Mouse (Mus musculus): ENCODE data around the gene Zfp758. TPM values are rescaled to one million over a fixed set of nuclear protein-coding genes. Genes with fewer than 3 reads are reported as not detected.
"Not testable (repeated sequence)": the region's sequence is repeated elsewhere in the genome, so short reads cannot be mapped to it uniquely, and the experiment has no call there.

Gene Zfp758
- polyA plus RNA-seq (2014; fragmentation: Nextera tagmentation; extraction: Ambion mirVana), result 11.1 and 13.4 TPM in 2 replicates

DNA sequence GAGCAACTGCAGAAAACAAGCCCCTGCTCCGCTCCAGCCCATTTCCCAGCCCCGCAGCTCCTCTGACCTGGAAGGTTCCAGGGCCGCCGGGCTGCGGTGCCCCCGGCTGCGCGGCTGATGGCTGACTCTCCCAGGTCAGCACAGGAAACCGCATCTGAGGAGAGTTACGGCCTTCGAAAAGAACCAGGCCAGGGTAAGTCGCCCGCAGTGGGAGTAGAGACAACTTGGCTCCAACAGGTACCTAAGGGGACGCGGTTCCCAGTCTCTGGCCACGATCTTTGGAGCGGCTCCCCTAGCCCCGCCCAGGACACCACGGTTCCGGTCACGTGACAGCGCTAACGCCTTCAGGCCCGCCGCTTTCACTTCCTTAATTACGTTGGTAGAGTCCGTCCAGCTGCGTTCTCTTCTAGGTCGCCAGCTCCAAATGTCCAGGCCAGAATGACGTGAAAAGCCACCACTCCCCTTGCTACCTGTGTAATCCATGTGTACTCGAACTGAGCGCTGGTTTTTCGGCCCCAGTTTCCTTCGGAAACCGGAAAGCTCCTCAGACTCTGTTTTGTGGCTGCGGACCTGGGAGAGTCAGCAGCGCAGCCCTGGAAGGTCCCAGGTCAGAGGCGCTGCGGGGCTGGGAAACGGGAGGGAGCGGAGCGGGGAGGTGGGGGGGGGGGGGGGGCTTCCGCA, at the start of gene Zfp758, which contains the start of gene Zfp944:
Gene Zfp758, plus strand, starts transcription at position 353 of the 681 bp plus-strand sequence.
Gene Zfp944, minus strand, starts transcription at position 300 of the 681 bp plus-strand sequence.
- H3K27me3 ChIP-seq (ENCODE audit: control insufficient read depth, insufficient read depth, low read length); H3K9me3 ChIP-seq (ENCODE audit: control insufficient read depth, low read depth, low read length); H3K4me1 ChIP-seq (ENCODE audit: control insufficient read depth, insufficient read depth, low read length); H3K36me3 ChIP-seq (ENCODE audit: control insufficient read depth, insufficient read depth, low read length): not testable (repeated sequence)
- H3K4me2 ChIP-seq (replicated peaks; ENCODE audit: low read depth, low read length), result peak within 1 kb of the TSS; percentile 35
- peak within 1 kb of the TSS; percentile 46 for H3K9ac ChIP-seq (replicated peaks; ENCODE audit: low read depth, low read length)
- peak within 1 kb of the TSS; percentile 49 for H3K4me3 ChIP-seq (ENCODE audit: low read depth, low read length)
- peak within 1 kb of the TSS; percentile 81; the same call in 1 of the 2 replicates for H3K27ac ChIP-seq (ENCODE audit: low read length)
- WGBS, result under 1% methylated on average over 26 of the region's 43 CpGs
- peak; percentile 98 for ATAC-seq (ENCODE audit: insufficient number of reproducible peaks, insufficient read depth, low FRiP score, low read depth)

DNA sequence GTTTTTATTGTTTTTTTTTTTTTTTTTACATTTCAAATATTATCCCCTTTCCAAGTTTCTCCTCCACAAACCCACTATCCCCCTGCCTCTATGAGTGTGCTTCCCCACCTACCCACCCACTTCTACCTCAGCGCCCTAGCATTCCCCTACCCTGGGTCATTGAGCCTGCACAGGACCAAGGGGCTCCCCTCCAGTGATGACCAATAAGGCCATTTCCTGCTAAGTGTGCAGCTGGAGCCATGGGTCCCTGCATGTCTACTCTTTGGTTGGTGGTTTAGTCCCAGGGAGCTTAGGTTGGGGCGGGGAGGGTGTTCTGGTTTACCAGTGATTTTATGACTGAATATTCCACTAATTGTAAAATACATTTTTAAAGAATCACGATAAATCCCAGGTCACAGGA, 47.0 kb upstream of the Zfp758 start:
- not testable (repeated sequence) for H3K27me3 ChIP-seq (ENCODE audit: control insufficient read depth, insufficient read depth, low read length); H3K36me3 ChIP-seq (ENCODE audit: control insufficient read depth, insufficient read depth, low read length); H3K4me1 ChIP-seq (ENCODE audit: control insufficient read depth, insufficient read depth, low read length); H3K9me3 ChIP-seq (ENCODE audit: control insufficient read depth, low read depth, low read length)
- H3K27ac ChIP-seq (ENCODE audit: low read length), result 0 out of 2 replicates have a peak overlapping the region, but pooled peaks have one; percentile 63
- ATAC-seq (ENCODE audit: insufficient number of reproducible peaks, insufficient read depth, low FRiP score, low read depth), result peak; percentile 74; the same call in 1 of the 2 replicates
- H3K4me2 ChIP-seq (replicated peaks; ENCODE audit: low read depth, low read length), result peak overlapping the region; percentile 35
- H3K4me3 ChIP-seq (ENCODE audit: low read depth, low read length), result peak overlapping the region; percentile 55
- 0% methylated on average over 3 of the region's 3 CpGs for WGBS
- H3K9ac ChIP-seq (replicated peaks; ENCODE audit: low read depth, low read length), result 0 out of 2 replicates have a peak overlapping the region, but pooled peaks have one; percentile 38

GRCm38 (mm10) chr17:22314730-22315226, 46.5 kb upstream of the Zfp758 start, which contains the start of gene CT030661.1:
CT030661.1 (minus strand) TSS chr17:22314837.
- Histone ChIP-seq H3K4me2 (replicated peaks; ENCODE audit: low read depth, low read length) (peak within 1 kb of the TSS; percentile 37), H3K9ac (replicated peaks; ENCODE audit: low read depth, low read length) (0 out of 2 replicates have a peak within 1 kb of the TSS, but pooled peaks have one; percentile 38), H3K27ac (ENCODE audit: low read length) (peak within 1 kb of the TSS; percentile 63; the same call in 1 of the 2 replicates), H3K4me3 (ENCODE audit: low read depth, low read length) (peak within 1 kb of the TSS; percentile 55)
- H3K36me3 ChIP-seq (ENCODE audit: control insufficient read depth, insufficient read depth, low read length); H3K27me3 ChIP-seq (ENCODE audit: control insufficient read depth, insufficient read depth, low read length); H3K9me3 ChIP-seq (ENCODE audit: control insufficient read depth, low read depth, low read length); H3K4me1 ChIP-seq (ENCODE audit: control insufficient read depth, insufficient read depth, low read length): not testable (repeated sequence)
- peak; percentile 99 for ATAC-seq (ENCODE audit: insufficient number of reproducible peaks, insufficient read depth, low FRiP score, low read depth)
- under 1% methylated on average over 20 of the region's 20 CpGs for WGBS

DNA sequence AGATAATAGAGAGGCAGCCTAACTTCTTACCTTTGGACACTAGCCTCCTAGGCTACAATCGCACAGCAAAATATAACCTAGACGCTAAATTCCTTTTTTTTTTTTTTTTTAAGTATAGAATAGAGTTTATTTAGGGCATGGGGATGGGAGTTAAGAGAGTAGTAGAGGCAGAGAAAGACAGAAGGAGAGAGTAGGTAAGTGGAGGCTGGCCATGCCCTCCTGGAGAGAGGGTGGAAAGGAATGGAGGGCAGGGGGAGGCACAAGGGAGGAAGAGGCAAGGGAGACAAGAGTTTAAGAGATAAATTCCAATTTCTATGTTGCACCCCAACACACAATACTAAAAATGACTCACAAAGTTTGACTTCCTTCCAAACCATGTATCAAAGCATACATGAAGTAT, 46.0 kb upstream of the Zfp758 start:
- H3K4me1 ChIP-seq (ENCODE audit: control insufficient read depth, insufficient read depth, low read length); H3K27ac ChIP-seq (ENCODE audit: low read length); H3K27me3 ChIP-seq (ENCODE audit: control insufficient read depth, insufficient read depth, low read length); ATAC-seq (ENCODE audit: insufficient number of reproducible peaks, insufficient read depth, low FRiP score, low read depth); H3K36me3 ChIP-seq (ENCODE audit: control insufficient read depth, insufficient read depth, low read length); H3K9me3 ChIP-seq (ENCODE audit: control insufficient read depth, low read depth, low read length); H3K9ac ChIP-seq (replicated peaks; ENCODE audit: low read depth, low read length): not testable (repeated sequence)
- WGBS, result 13% methylated on average over 2 of the region's 2 CpGs
- H3K4me3 ChIP-seq (ENCODE audit: low read depth, low read length), result peak overlapping the region; percentile 55
- H3K4me2 ChIP-seq (replicated peaks; ENCODE audit: low read depth, low read length), result peak overlapping the region; percentile 37

DNA sequence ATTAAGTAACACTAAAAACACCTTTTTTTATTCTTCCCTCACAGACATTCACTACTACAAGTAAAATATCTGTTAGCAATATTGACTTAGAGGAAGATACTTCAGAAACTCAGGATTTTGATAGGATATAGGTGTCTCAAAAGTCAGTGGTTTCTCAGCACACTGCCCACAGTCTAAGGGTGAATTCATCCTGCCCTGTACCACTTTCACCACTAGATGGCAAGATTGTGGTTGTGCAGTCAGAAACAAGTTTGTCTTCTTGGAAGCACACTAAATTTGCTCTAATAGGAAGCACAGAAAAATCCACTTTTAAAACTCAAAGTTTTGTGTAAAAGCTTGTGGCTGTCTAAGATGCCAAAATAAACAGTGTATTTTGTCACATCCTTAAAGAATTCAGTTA, 8.5 kb upstream of the Zfp758 start:
- no peak overlapping the region for H3K4me2 ChIP-seq (replicated peaks; ENCODE audit: low read depth, low read length)
- peaks cover 4% of the 10 kb centered on the region; the same call in 1 of the 2 replicates for H3K36me3 ChIP-seq (ENCODE audit: control insufficient read depth, insufficient read depth, low read length)
- H3K4me3 ChIP-seq (ENCODE audit: low read depth, low read length), result no peak overlapping the region
- H3K9ac ChIP-seq (replicated peaks; ENCODE audit: low read depth, low read length), result no peak overlapping the region
- no peaks in the 10 kb centered on the region for H3K9me3 ChIP-seq (ENCODE audit: control insufficient read depth, low read depth, low read length)
- no peak for ATAC-seq (ENCODE audit: insufficient number of reproducible peaks, insufficient read depth, low FRiP score, low read depth)
- no peaks in the 10 kb centered on the region for H3K4me1 ChIP-seq (ENCODE audit: control insufficient read depth, insufficient read depth, low read length)
- no peak overlapping the region for H3K27ac ChIP-seq (ENCODE audit: low read length)
- no peaks in the 10 kb centered on the region for H3K27me3 ChIP-seq (ENCODE audit: control insufficient read depth, insufficient read depth, low read length)

DNA sequence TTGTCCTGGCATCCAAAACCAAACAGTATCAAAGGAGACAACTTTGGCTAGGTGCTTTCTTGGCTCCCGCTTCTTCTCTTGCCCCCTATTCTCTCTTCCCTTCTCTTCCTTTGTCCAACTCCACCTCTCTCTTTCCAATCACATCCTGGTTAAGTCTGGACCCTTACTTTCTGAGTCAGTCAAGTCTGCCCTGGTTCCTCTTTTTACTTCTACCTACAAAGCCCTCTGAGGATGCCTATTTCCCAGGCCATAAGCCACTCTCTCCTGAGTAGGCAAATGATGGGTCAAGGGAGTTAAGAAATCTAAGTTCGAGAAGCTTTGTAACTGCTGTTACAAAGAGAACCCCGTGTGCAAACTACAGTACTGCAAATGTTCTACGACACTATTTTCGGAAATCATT, 681 bp upstream of the Zfp758 start:
- H3K27ac ChIP-seq (ENCODE audit: low read length), result no peak overlapping the region
- H3K9ac ChIP-seq (replicated peaks; ENCODE audit: low read depth, low read length), result no peak overlapping the region; the same call in 1 of the 2 replicates
- H3K9me3 ChIP-seq (ENCODE audit: control insufficient read depth, low read depth, low read length), result 0 out of 2 replicates have a peak, but pooled peaks cover 2% of the 10 kb centered on the region
- ATAC-seq (ENCODE audit: insufficient number of reproducible peaks, insufficient read depth, low FRiP score, low read depth), result no peak
- H3K4me3 ChIP-seq (ENCODE audit: low read depth, low read length), result peak overlapping the region; percentile 49
- 22% methylated on average over 5 of the region's 5 CpGs for WGBS
- H3K36me3 ChIP-seq (ENCODE audit: control insufficient read depth, insufficient read depth, low read length), result peaks cover 4% of the 10 kb centered on the region; the same call in 1 of the 2 replicates
- peak overlapping the region; percentile 35 for H3K4me2 ChIP-seq (replicated peaks; ENCODE audit: low read depth, low read length)
- H3K27me3 ChIP-seq (ENCODE audit: control insufficient read depth, insufficient read depth, low read length), result no peaks in the 10 kb centered on the region
- H3K4me1 ChIP-seq (ENCODE audit: control insufficient read depth, insufficient read depth, low read length), result 0 out of 2 replicates have a peak, but pooled peaks cover 5% of the 10 kb centered on the region

- H3K4me1 ChIP-seq (ENCODE audit: control insufficient read depth, insufficient read depth, low read length), result 0 out of 2 replicates have a peak, but pooled peaks cover 5% of the 10 kb centered on the region
- H3K9ac ChIP-seq (replicated peaks; ENCODE audit: low read depth, low read length), result no peak overlapping the region
- 91% methylated on average over 3 of the region's 3 CpGs for WGBS
- no peaks in the 10 kb centered on the region for H3K36me3 ChIP-seq (ENCODE audit: control insufficient read depth, insufficient read depth, low read length)
- H3K27me3 ChIP-seq (ENCODE audit: control insufficient read depth, insufficient read depth, low read length), result no peaks in the 10 kb centered on the region
- ATAC-seq (ENCODE audit: insufficient number of reproducible peaks, insufficient read depth, low FRiP score, low read depth), result no peak
- H3K4me3 ChIP-seq (ENCODE audit: low read depth, low read length), result no peak overlapping the region
- no peak overlapping the region for H3K4me2 ChIP-seq (replicated peaks; ENCODE audit: low read depth, low read length)
- 0 out of 2 replicates have a peak, but pooled peaks cover 2% of the 10 kb centered on the region for H3K9me3 ChIP-seq (ENCODE audit: control insufficient read depth, low read depth, low read length)
- no peak overlapping the region for H3K27ac ChIP-seq (ENCODE audit: low read length)
Measured at GRCm38 (mm10) chr17:22363895-22364294, 2.6 kb downstream of the Zfp758 start.

DNA sequence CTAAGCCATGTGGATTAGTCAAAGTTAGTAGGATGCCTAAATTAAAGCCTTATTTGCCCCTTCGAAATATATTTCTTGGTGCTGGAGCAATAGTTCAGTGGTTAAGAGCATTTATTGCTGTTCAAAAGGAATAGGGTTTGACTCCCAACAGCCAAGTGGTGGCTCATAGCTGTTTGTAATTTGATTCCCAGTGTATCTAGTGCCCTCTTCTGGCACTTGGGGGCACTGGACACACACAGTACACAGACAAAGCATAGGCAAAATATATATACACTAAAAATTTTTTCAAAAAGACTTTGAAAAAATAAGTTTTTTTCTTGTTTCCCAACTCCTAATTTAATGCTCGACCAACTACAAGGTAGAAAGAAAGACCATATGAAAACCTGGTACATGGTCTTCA, 49.5 kb downstream of the Zfp758 start:
- H3K36me3 ChIP-seq (ENCODE audit: control insufficient read depth, insufficient read depth, low read length), result no peaks in the 10 kb centered on the region
- no peaks in the 10 kb centered on the region for H3K27me3 ChIP-seq (ENCODE audit: control insufficient read depth, insufficient read depth, low read length)
- no peak overlapping the region for H3K9ac ChIP-seq (replicated peaks; ENCODE audit: low read depth, low read length)
- H3K4me2 ChIP-seq (replicated peaks; ENCODE audit: low read depth, low read length), result no peak overlapping the region
- ATAC-seq (ENCODE audit: insufficient number of reproducible peaks, insufficient read depth, low FRiP score, low read depth), result no peak
- no peak overlapping the region for H3K4me3 ChIP-seq (ENCODE audit: low read depth, low read length)
- WGBS, result 79% methylated on average over 2 of the region's 2 CpGs
- no peaks in the 10 kb centered on the region for H3K9me3 ChIP-seq (ENCODE audit: control insufficient read depth, low read depth, low read length)
- H3K4me1 ChIP-seq (ENCODE audit: control insufficient read depth, insufficient read depth, low read length), result no peaks in the 10 kb centered on the region
- no peak overlapping the region for H3K27ac ChIP-seq (ENCODE audit: low read length)
